Mouse (Mus musculus) hindbrain, embryonic 10.5 days (tissue): ENCODE data around the gene Tspan31. TPM values are rescaled to one million over a fixed set of nuclear protein-coding genes. Genes with fewer than 3 reads are reported as not detected.

ENCODE experiments used
- DNase-seq: peaks from one replicate; pipeline ENCODE4 v3.0.0-alpha.2; 2017; ENCODE audit warnings: low spot score
- H3K27ac ChIP-seq: fragments of 300-500 bp; sonication (generic); 2 replicates; pipeline ENCODE4 v1.5.1; 2016; ENCODE audit warnings: mild to moderate bottlenecking, moderate library complexity
- H3K27me3 ChIP-seq: fragments of 300-500 bp; sonication (generic); 2 replicates; pipeline ENCODE4 v1.6.1; 2016; ENCODE audit warnings: mild to moderate bottlenecking; ENCODE audit not compliant: poor library complexity, insufficient read depth, severe bottlenecking
- H3K36me3 ChIP-seq: fragments of 300-500 bp; sonication (generic); 2 replicates; pipeline ENCODE4 v1.6.1; 2016; ENCODE audit warnings: mild to moderate bottlenecking, moderate library complexity
- H3K4me1 ChIP-seq: fragments of 300-500 bp; sonication (generic); replicated peaks from 2 replicates; pipeline ENCODE4 v1.6.1; 2016; ENCODE audit warnings: mild to moderate bottlenecking
- H3K4me3 ChIP-seq: fragments of 300-500 bp; sonication (generic); 2 replicates; pipeline ENCODE4 v1.5.1; 2016; ENCODE audit warnings: mild to moderate bottlenecking, moderate library complexity
- H3K9me3 ChIP-seq: fragments of 300-500 bp; sonication (generic); 2 replicates; pipeline ENCODE4 v1.6.1; 2016; ENCODE audit warnings: mild to moderate bottlenecking, moderate library complexity
- WGBS: fragments of 180-500 bp; shearing (Covaris S2); methylation state at CpG from one replicate; pipeline ENCODE4 v1.1.7; 2016; 5-methylcytosine and 5-hydroxymethylcytosine counted together
- polyA plus RNA-seq: library from polyadenylated mRNA; unstranded; fragments of >200 nt; fragmentation: Nextera tagmentation; extraction: Ambion mirVana; gene quantifications from 2 replicates; pipeline ENCODE4 v1.2.1, GENCODE M21; 2016

The Tspan31 gene
- polyA plus RNA-seq: 177 and 187 TPM in 2 replicates

GRCm38 (mm10) chr10:127070190-127071121 is at the start of gene Tspan31:
Gene Tspan31, minus strand, starts transcription at chr10:127070264.
- DNase-seq: peak; percentile 90
- 4% methylated on average over 36 of the region's 36 CpGs for WGBS
- H3K4me1 ChIP-seq: peaks cover 40% of the 10 kb centered on the region
- H3K27me3 ChIP-seq: peaks cover 6% of the 10 kb centered on the region
- H3K9me3 ChIP-seq: no peaks in the 10 kb centered on the region
- H3K4me3 ChIP-seq: peak within 1 kb of the TSS; percentile 74
- peak within 1 kb of the TSS; percentile 93 for H3K27ac ChIP-seq
- peaks cover 34% of the 10 kb centered on the region for H3K36me3 ChIP-seq

- 94% methylated on average over 10 of the region's 10 CpGs for WGBS
These were observed 49.2 kb upstream of the Tspan31 start for GRCm38 (mm10) chr10:127119229-127119628.

GRCm38 (mm10) chr10:127118470-127118869 is 48.4 kb upstream of the Tspan31 start:
- H3K27me3 ChIP-seq: no peaks in the 10 kb centered on the region

More at GRCm38 (mm10) chr10:127119229-127119628, 49.2 kb upstream of the Tspan31 start:
- H3K4me3 ChIP-seq: no peak overlapping the region
- H3K4me1 ChIP-seq: peaks cover 30% of the 10 kb centered on the region
- H3K9me3 ChIP-seq: no peaks in the 10 kb centered on the region
- no peak for DNase-seq
- H3K27me3 ChIP-seq: no peaks in the 10 kb centered on the region
- peaks cover 52% of the 10 kb centered on the region for H3K36me3 ChIP-seq
- no peak overlapping the region for H3K27ac ChIP-seq

GRCm38 (mm10) chr10:127115068-127115467 is 45.0 kb upstream of the Tspan31 start:
- Histone ChIP-seq H3K4me1 (peaks cover 5% of the 10 kb centered on the region), H3K4me3 (no peak overlapping the region), H3K27ac (no peak overlapping the region), H3K36me3 (peaks cover 76% of the 10 kb centered on the region), H3K27me3 (no peaks in the 10 kb centered on the region), H3K9me3 (no peaks in the 10 kb centered on the region)
- no peak for DNase-seq
- WGBS: 84% methylated on average over 2 of the region's 2 CpGs

More at GRCm38 (mm10) chr10:127118470-127118869, 48.4 kb upstream of the Tspan31 start:
- Histone ChIP-seq H3K4me3 (no peak overlapping the region), H3K4me1 (peaks cover 30% of the 10 kb centered on the region), H3K9me3 (no peaks in the 10 kb centered on the region), H3K36me3 (peaks cover 59% of the 10 kb centered on the region), H3K27ac (no peak overlapping the region)
- no peak for DNase-seq
- 93% methylated on average over 11 of the region's 11 CpGs for WGBS

- H3K36me3 ChIP-seq: peaks cover 74% of the 10 kb centered on the region
- H3K4me3 ChIP-seq: no peak overlapping the region
- WGBS: 93% methylated on average over 11 of the region's 11 CpGs
- H3K9me3 ChIP-seq: no peaks in the 10 kb centered on the region
- no peaks in the 10 kb centered on the region for H3K27me3 ChIP-seq
- no peak overlapping the region for H3K27ac ChIP-seq
- DNase-seq: no peak
- H3K4me1 ChIP-seq: no peaks in the 10 kb centered on the region
These were observed 44.3 kb upstream of the Tspan31 start for GRCm38 (mm10) chr10:127114408-127114807.

GRCm38 (mm10) chr10:127111001-127111887 is 41.2 kb upstream of the Tspan31 start:
- H3K27me3 ChIP-seq: no peaks in the 10 kb centered on the region
- no peaks in the 10 kb centered on the region for H3K9me3 ChIP-seq
- 91% methylated on average over 15 of the region's 15 CpGs for WGBS
- H3K36me3 ChIP-seq: peaks cover 60% of the 10 kb centered on the region
- no peaks in the 10 kb centered on the region for H3K4me1 ChIP-seq
- H3K27ac ChIP-seq: no peak overlapping the region
- H3K4me3 ChIP-seq: no peak overlapping the region
- DNase-seq: no peak

- 84% methylated on average over 3 of the region's 3 CpGs for WGBS
- H3K4me1 ChIP-seq: no peaks in the 10 kb centered on the region
- H3K27me3 ChIP-seq: no peaks in the 10 kb centered on the region
- peaks cover 52% of the 10 kb centered on the region for H3K36me3 ChIP-seq
- no peak for DNase-seq
- H3K4me3 ChIP-seq: no peak overlapping the region
- H3K27ac ChIP-seq: no peak overlapping the region
- no peaks in the 10 kb centered on the region for H3K9me3 ChIP-seq
These were observed 38.2 kb upstream of the Tspan31 start for GRCm38 (mm10) chr10:127108262-127108583.

GRCm38 (mm10) chr10:127107563-127108261 is 37.6 kb upstream of the Tspan31 start:
- DNase-seq: no peak
- H3K27ac ChIP-seq: no peak overlapping the region
- 94% methylated on average over 16 of the region's 16 CpGs for WGBS
- no peak overlapping the region for H3K4me3 ChIP-seq
- H3K27me3 ChIP-seq: no peaks in the 10 kb centered on the region
- no peaks in the 10 kb centered on the region for H3K9me3 ChIP-seq
- H3K4me1 ChIP-seq: no peaks in the 10 kb centered on the region
- H3K36me3 ChIP-seq: peaks cover 50% of the 10 kb centered on the region

GRCm38 (mm10) chr10:127103631-127104030 is 33.6 kb upstream of the Tspan31 start:
- WGBS: 83% methylated on average over 7 of the region's 7 CpGs
- H3K4me3 ChIP-seq: no peak overlapping the region
- H3K27me3 ChIP-seq: no peaks in the 10 kb centered on the region
- H3K36me3 ChIP-seq: peaks cover 58% of the 10 kb centered on the region
- no peak for DNase-seq
- no peaks in the 10 kb centered on the region for H3K4me1 ChIP-seq
- H3K27ac ChIP-seq: no peak overlapping the region
- no peaks in the 10 kb centered on the region for H3K9me3 ChIP-seq

GRCm38 (mm10) chr10:127101151-127101550 is 31.1 kb upstream of the Tspan31 start:
- no peaks in the 10 kb centered on the region for H3K27me3 ChIP-seq
- H3K36me3 ChIP-seq: peaks cover 64% of the 10 kb centered on the region
- 91% methylated on average over 6 of the region's 6 CpGs for WGBS
- no peak overlapping the region for H3K4me3 ChIP-seq
- no peak for DNase-seq
- H3K27ac ChIP-seq: no peak overlapping the region
- H3K9me3 ChIP-seq: no peaks in the 10 kb centered on the region
- H3K4me1 ChIP-seq: no peaks in the 10 kb centered on the region

- H3K4me3 ChIP-seq: no peak overlapping the region
- no peaks in the 10 kb centered on the region for H3K4me1 ChIP-seq
- DNase-seq: no peak
- H3K9me3 ChIP-seq: no peaks in the 10 kb centered on the region
- H3K27me3 ChIP-seq: no peaks in the 10 kb centered on the region
- H3K27ac ChIP-seq: no peak overlapping the region
- 90% methylated on average over 8 of the region's 8 CpGs for WGBS
- peaks cover 67% of the 10 kb centered on the region for H3K36me3 ChIP-seq
These were observed 30.4 kb upstream of the Tspan31 start for GRCm38 (mm10) chr10:127100414-127100813.

- peaks cover 67% of the 10 kb centered on the region for H3K36me3 ChIP-seq
- no peak overlapping the region for H3K27ac ChIP-seq
- H3K9me3 ChIP-seq: no peaks in the 10 kb centered on the region
- H3K4me3 ChIP-seq: no peak overlapping the region
- no peaks in the 10 kb centered on the region for H3K27me3 ChIP-seq
- WGBS: 91% methylated on average over 15 of the region's 15 CpGs
- no peak for DNase-seq
- H3K4me1 ChIP-seq: no peaks in the 10 kb centered on the region
These were observed 29.8 kb upstream of the Tspan31 start for GRCm38 (mm10) chr10:127099868-127100267.
